Mouse (Mus musculus) CD8-positive naive resting alpha-beta T cell, adult 2 months (primary cell): ENCODE results near the gene Arhgap6.
"Not testable (repeated sequence)": the region's sequence is repeated elsewhere in the genome, so short reads cannot be mapped to it uniquely, and the experiment has no call there.

Experiments
- DNase-seq, 2 experiments: peaks; one replicate each; pipeline ENCODE4 v3.0.0; 2022; ENCODE audit warnings: low read depth in 2 of 2, low spot score in 2 of 2

Arhgap6 gene

DNA sequence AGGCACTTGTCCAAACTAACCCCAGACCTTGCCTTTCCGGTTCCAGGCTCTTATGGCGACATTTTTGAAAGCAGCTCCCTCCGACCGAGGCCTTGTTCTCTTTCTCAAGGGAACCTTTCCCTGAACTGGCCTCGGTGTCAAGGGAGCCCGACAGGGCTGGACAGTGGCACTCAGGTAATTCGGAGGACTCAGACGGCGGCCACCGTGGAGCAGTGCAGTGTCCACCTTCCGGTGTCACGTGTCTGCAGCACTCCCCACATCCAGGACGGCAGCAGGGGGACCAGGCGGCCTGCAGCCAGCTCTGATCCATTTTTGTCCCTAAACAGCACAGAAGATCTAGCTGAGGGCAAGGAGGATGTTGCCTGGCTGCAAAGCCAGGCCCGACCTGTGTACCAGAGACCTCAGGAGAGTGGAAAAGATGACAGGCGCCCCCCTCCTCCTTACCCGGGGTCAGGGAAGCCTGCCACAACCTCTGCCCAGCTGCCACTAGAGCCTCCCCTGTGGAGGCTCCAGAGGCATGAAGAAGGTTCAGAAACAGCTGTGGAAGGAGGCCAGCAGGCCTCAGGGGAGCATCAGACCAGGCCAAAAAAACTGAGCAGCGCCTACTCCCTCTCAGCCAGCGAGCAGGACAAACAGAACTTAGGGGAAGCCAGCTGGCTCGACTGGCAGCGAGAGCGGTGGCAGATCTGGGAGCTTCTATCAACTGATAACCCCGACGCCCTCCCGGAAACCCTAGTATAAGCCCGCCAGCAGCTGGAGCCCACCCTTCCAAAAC lies 507.6 kb downstream of the Arhgap6 start:
- DNase-seq: no peak

DNA sequence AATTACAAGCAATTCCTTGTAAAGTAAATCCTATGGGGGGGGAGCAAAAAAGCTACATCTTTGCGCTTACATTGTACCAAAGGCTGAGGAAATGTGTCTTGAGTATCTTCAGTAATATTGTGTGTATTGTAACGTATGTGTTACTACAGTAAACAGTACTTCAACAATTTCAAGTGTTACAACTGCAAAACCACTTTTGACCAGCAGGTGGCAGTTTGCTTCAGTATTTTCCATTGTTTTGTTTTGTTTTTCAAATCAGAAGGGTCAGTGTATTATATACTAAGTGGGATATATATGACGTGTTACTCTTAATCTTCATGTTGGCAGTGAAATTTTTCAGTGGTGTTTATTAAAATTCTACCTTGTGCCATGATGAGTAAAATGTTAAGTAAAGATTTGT lies 509.0 kb downstream of the Arhgap6 start:
- DNase-seq: peak in 1 of 2 experiments; percentile 31

DNA sequence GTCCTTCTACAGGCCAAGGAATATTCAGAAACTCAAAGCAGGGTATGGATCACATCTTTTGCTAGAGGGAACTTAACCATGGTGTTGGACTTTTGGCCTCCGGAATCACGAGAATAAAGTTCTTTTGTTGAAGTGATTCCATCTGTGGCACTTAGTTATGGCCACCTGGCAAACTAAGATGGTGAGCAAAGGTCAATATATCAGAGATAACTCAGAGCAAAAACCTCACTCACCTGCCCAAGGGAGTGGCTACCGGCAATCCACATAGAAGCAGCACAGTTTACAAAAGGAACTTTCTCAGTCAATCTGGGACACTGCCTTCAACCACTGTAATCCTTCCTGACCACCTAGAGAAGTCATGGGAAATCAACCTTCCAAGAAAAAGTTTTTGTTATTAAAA lies 513.7 kb downstream of the Arhgap6 start:
- DNase-seq: no peak

DNA sequence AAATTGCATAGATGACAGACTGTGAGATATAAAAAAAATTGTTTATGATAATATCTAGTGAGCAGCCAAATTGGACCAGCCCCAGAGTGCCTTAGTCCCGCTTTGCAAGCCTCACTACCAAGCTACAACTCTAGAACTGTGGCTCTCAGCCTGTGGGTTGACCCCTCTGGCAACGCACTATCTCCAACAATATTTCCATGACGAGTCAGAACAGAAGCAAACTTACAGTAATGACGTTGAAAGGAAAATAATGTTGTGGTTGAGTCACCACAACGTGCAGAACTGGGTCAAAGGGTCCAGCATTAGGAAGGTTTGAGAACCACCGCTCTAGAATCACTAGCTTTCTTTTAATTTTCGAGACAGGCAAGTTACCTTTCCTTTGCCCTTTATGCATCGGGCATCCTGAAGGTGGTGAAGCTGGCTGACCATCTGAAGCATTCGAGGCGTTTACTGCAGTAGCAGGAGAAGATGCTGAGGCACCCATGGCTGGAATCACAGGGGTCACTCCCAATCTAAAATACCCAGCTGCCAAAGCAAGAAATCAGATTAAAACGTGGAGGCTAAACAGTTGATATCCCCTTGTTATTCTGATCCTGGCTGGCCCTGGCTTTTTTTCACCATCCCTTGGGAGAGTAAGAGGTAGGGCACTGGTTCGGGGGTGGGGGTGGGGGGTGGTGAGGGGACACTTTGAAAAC lies 524.3 kb downstream of the Arhgap6 start:
- DNase-seq: no peak

DNA sequence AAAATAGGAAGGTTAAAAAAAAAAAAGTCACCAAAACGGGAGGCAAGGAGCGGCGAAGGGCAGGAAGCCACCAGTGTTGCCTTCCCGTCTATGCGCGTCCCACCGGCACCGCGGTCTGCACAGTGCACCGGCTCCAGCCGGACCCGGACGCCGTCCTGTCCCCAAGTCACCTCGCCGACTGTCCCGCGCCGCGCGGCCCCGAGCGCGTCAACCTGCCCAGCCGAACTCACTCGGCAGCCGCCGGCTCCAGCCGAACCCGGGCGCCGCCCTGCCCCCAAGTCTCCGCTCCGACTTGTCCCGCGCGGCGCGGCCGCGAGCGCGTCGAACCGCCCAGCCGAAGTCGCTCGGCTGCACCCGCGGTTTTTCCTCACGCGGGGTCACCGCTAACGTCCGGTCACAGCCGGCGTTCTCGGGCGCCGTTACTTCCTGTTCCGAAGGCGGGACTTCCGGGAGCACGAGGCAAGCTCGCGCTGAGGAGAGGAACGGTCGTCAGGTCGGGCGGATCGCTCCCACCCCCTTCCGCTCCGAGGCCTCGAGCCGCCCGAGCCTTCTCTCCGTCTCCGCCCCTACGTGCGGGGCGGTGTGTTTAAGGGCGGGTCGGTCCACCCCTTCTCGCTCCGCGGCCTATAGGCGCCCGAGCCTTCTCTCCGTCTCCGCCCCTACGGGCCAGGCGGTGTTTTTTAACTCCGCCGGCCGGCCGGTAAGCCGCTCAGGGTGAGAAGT lies 525.2 kb downstream of the Arhgap6 start, which contains the start of gene Hccs:
TSS of gene Hccs (minus strand) at position 428 of the 723 bp plus-strand sequence.
- peak; percentile 77 to 81 for DNase-seq

DNA sequence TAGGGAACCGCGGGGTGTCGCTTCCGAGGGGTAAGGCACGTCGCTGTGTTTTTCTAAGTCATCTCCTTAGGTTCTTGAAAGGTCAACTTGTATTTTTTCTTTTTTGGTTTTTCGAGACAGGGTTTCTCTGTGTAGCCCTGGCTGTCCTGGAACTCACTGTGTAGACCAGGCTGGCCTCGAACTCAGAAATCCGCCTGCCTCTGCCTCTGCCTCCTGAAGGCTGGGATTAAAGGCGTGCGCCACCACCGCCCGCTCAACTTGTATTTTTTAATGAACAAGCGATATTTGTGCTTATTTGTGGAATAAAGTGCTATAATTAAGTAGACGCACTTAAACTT lies 525.7 kb downstream of the Arhgap6 start:
- DNase-seq: not testable (repeated sequence)

DNA sequence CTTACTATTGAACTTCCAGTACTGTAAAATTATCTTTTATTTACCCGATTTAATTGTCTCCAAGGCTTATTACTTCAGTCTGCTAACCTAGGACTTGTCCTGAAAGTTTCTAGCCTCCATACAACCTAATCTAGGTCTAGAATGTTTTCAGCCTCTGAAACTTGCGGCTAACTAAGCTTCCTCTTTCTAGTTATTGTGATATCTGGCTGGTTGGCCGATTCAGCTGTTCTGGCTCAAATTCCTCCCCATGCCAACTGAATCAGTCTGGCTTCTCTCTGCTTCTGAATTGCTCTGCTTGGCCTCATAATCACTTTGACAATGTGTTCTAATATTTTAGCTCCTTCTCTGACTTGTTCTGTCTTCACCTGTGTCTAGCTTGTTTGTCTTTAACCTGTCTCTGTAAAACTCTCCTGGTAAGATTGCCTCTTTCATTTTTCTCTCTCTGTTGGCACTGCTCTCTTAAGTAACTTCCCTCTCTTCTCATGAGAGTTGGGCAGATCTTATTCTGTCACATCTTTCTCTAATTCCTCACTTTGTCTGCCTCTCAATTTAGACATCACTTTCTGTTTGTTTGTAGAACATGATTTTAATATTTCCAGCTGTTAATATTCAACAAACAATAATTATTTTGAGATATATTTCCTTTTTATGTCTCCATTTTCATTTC lies 531.2 kb downstream of the Arhgap6 start:
- DNase-seq: no peak

DNA sequence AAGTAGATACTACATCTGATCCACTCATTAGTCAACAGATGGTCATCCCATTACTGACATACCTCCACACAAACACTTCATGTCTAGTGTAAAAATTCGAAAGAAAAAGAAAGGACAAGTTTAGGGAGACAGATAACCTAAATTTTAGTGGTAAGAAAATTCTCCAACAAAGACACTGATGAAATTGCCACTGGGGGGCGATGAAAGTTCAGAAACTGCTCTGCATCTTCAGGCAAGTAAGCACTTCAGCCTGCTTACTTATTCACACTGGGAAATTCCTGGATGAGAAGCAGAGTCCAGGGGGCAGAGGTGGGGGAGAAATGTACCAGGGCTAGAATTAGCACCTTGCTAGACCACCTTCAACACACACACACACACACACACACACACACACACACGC lies 537.4 kb downstream of the Arhgap6 start:
- DNase-seq: no peak

DNA sequence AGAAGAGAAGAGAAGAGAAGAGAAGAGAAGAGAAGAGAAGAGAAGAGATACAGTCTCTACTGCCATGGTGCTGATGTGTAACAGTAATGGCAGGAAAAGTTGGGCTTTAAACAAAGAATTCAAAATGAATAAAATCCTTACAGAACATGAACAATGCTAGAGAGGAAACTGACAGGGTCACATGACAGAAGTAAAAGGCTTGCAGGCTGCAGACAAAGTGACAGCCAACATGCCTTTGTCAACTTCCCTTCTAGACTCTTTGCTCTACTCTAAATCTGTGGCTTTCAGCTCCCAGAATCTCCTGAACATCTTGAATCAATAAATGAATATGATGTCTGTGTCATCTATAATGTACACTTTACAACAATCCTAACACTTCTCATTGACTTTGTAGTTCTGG lies 542.7 kb downstream of the Arhgap6 start:
- DNase-seq: no peak

DNA sequence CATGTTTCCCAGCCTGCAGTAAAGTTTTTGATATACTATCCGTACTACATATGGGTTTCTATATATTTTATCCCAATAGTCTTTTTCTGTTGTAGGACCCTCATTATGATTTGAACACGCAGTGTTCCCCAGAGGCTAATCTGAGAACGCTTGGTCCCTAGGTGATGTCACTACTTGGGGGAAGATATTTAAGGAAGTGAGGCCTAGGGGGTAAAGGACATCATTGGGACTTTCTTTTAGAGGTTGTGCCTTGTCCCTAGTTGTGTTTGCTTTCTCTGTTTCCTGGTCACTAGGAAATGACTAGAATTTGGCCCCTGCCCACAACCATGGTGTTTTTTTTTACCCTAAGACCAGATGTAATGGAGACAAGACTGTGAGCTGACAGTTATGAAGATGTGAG lies 543.3 kb downstream of the Arhgap6 start:
- no peak for DNase-seq
